Mouse (Mus musculus): ENCODE measurements around the gene Wipf3. TPM values are rescaled to one million over a fixed set of nuclear protein-coding genes. Genes with fewer than 3 reads are reported as not detected.

Wipf3 gene
- polyA plus RNA-seq, 1 experiment from 2014 or later: 4.5 TPM

DNA sequence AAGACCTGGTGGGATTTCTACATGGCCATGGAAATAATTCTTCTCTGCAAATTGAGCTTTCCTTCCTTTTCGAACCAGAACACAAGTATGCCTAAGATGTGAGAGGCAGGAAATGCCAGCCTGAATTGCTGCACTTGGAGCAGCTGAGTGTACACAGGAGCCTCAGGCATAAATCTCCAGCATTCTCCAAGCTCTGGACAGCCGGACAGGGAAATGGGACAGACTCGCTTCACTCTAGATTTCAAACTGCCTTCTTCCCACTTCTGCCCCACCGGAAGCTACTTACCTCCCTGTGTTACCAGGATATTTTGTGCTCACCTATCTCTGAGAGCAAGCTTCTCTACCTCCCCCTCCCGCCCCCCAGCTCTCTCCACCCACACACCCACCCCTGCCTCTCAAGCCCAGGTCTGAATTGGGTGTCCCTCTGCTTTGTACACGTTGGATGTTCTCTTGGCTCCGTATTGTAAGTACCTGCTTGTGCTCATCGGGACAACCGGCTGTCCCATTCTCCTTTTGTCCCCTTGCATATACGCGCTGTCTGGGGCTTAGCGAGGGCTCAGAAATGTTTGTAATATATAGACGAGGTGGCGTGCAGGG is 455 bp upstream of the Wipf3 start:
- Histone ChIP-seq H3K27ac (ENCODE audit: low read depth, low read length) (peak overlapping the region; percentile 76), H3K9me3 (ENCODE audit: control insufficient read depth) (no peaks in the 10 kb centered on the region), H3K27me3 (replicated peaks; ENCODE audit: control insufficient read depth, insufficient read depth, low read length) (no peaks in the 10 kb centered on the region), H3K4me3 (ENCODE audit: low read depth, low read length) (peak overlapping the region; percentile 64), H3K9ac (ENCODE audit: low read depth, low read length) (peak overlapping the region; percentile 48; the same call in 1 of the 2 replicates), H3K4me2 (replicated peaks; ENCODE audit: low read depth) (peak overlapping the region; percentile 92), H3K4me1 (replicated peaks; ENCODE audit: control insufficient read depth, insufficient read depth, low read length) (no peaks in the 10 kb centered on the region), H3K36me3 (ENCODE audit: control insufficient read depth, insufficient read depth) (no peaks in the 10 kb centered on the region)
- WGBS: 5% methylated on average over 14 of the region's 14 CpGs
- ATAC-seq: peak; percentile 12; the same call in 1 of the 2 replicates
- TF ChIP-seq CTCF (IDR thresholded peaks at IDR 0.05; ENCODE audit: low read depth): no peak

DNA sequence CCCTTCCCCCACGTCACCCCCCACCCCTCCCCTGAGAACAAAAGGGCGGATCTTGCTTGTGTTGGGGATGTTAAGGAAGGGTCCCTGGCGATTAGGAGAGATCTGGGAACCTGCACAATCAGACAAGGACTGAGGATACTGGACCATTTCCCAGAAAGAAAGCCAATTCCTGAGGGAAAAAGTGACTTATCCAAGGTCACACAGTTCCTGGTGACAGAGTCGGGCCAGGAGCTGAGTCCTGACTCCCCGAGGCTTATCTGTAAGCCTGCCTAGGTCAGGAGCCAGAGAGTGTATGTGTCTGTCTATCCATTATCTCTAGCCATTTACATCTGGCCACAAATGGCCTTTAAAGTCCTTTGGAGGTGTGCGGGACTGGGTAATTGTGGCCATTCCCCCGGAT is 818 bp downstream of the Wipf3 start:
- no peak for TF ChIP-seq CTCF (IDR thresholded peaks at IDR 0.05; ENCODE audit: low read depth)
- Histone ChIP-seq H3K9me3 (ENCODE audit: control insufficient read depth) (no peaks in the 10 kb centered on the region), H3K36me3 (ENCODE audit: control insufficient read depth, insufficient read depth) (no peaks in the 10 kb centered on the region), H3K4me1 (replicated peaks; ENCODE audit: control insufficient read depth, insufficient read depth, low read length) (no peaks in the 10 kb centered on the region), H3K27ac (ENCODE audit: low read depth, low read length) (peak overlapping the region; percentile 73), H3K4me3 (ENCODE audit: low read depth, low read length) (peak overlapping the region; percentile 64), H3K9ac (ENCODE audit: low read depth, low read length) (peak overlapping the region; percentile 61), H3K4me2 (replicated peaks; ENCODE audit: low read depth) (peak overlapping the region; percentile 92), H3K27me3 (replicated peaks; ENCODE audit: control insufficient read depth, insufficient read depth, low read length) (no peaks in the 10 kb centered on the region)
- 29% methylated on average over 7 of the region's 7 CpGs for WGBS
- ATAC-seq: no peak

DNA sequence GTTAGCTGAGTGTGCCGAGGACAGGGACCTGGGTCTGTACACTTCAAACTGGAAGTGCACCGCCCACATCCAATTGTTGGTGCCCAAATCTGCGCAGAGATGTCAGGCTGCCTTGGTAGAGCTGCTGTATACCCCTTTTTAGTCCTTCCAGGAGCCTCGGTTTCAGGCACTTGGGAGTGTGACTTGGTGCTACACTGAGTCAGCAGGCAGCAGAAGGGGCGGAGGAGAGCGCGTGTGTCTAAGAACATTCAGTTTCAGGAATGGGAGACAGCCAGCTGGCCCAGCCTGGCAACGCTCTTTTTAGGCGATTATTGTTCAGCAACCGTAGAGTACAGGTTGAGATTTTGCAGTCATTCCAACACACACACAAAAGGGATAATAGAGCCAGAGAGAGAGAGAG is 2.4 kb downstream of the Wipf3 start:
- Histone ChIP-seq H3K9me3 (ENCODE audit: control insufficient read depth) (no peaks in the 10 kb centered on the region), H3K36me3 (ENCODE audit: control insufficient read depth, insufficient read depth) (no peaks in the 10 kb centered on the region), H3K27me3 (replicated peaks; ENCODE audit: control insufficient read depth, insufficient read depth, low read length) (no peaks in the 10 kb centered on the region), H3K9ac (ENCODE audit: low read depth, low read length) (no peak overlapping the region), H3K4me2 (replicated peaks; ENCODE audit: low read depth) (no peak overlapping the region), H3K4me3 (ENCODE audit: low read depth, low read length) (no peak overlapping the region), H3K4me1 (replicated peaks; ENCODE audit: control insufficient read depth, insufficient read depth, low read length) (no peaks in the 10 kb centered on the region), H3K27ac (ENCODE audit: low read depth, low read length) (no peak overlapping the region)
- ATAC-seq: no peak
- 85% methylated on average over 10 of the region's 10 CpGs for WGBS
- TF ChIP-seq CTCF (IDR thresholded peaks at IDR 0.05; ENCODE audit: low read depth): no peak

DNA sequence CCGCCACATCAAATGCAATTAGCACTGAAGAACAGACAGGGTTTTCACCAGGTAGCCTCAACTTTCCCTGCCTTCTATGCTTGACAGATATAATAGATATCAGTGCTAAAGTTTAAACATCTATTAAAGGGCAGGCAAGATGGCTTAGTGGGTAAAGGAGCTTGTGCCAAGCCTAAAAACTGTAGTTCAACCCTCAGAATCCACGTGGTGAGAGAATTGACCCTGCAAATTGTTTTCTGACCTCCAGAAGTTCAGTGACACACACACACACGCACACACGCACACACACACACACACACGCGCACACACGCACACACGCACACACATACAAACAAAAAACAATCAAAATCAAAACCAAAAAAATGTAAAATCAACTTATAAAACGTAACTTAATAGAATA is 2.8 kb downstream of the Wipf3 start:
- H3K36me3 ChIP-seq (ENCODE audit: control insufficient read depth, insufficient read depth): no peaks in the 10 kb centered on the region
- no peaks in the 10 kb centered on the region for H3K27me3 ChIP-seq (replicated peaks; ENCODE audit: control insufficient read depth, insufficient read depth, low read length)
- no peak for TF ChIP-seq CTCF (IDR thresholded peaks at IDR 0.05; ENCODE audit: low read depth)
- 93% methylated on average over 9 of the region's 9 CpGs for WGBS
- no peak overlapping the region for H3K4me3 ChIP-seq (ENCODE audit: low read depth, low read length)
- no peaks in the 10 kb centered on the region for H3K9me3 ChIP-seq (ENCODE audit: control insufficient read depth)
- no peak overlapping the region for H3K9ac ChIP-seq (ENCODE audit: low read depth, low read length)
- H3K27ac ChIP-seq (ENCODE audit: low read depth, low read length): no peak overlapping the region
- no peak overlapping the region for H3K4me2 ChIP-seq (replicated peaks; ENCODE audit: low read depth)
- no peaks in the 10 kb centered on the region for H3K4me1 ChIP-seq (replicated peaks; ENCODE audit: control insufficient read depth, insufficient read depth, low read length)
- no peak for ATAC-seq

DNA sequence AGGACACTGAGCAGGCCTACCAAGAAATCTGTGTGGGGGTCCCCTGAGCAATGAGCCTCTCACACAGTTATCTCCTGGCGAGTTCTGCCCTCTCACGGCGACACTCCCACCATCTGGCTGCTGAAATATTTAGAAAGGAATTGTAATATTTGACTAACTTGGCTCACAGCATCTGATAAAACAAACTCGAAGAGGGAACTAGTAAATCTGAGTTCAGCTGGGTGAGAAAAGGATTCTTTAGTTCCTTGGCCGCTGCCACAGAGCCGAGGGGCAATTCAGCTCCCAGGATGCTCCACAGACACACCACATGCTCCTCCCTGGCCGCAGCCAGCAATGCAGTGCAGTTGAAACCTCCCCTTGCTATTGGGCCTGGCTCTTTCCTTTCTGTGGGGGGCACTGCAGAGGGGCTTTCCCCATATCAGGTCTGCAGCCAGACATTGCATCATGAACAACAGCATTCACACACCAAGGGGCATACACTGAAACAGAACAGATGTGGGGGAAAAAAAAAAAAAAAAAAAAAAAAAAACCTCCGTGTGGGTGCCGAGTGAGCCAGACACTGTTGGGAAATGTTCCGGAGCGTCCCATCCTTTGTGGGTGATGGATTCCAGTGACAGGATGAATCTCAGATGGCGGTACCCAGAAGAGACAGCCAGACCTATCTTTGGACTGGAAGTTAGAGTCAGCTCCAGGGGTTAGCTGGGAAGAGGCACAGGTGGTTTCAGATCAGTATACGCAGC is 3.6 kb downstream of the Wipf3 start:
- Histone ChIP-seq H3K27ac (ENCODE audit: low read depth, low read length) (no peak overlapping the region), H3K27me3 (replicated peaks; ENCODE audit: control insufficient read depth, insufficient read depth, low read length) (no peaks in the 10 kb centered on the region), H3K36me3 (ENCODE audit: control insufficient read depth, insufficient read depth) (no peaks in the 10 kb centered on the region), H3K9ac (ENCODE audit: low read depth, low read length) (no peak overlapping the region), H3K4me3 (ENCODE audit: low read depth, low read length) (no peak overlapping the region), H3K4me2 (replicated peaks; ENCODE audit: low read depth) (no peak overlapping the region), H3K9me3 (ENCODE audit: control insufficient read depth) (no peaks in the 10 kb centered on the region), H3K4me1 (replicated peaks; ENCODE audit: control insufficient read depth, insufficient read depth, low read length) (no peaks in the 10 kb centered on the region)
- 66% methylated on average over 13 of the region's 13 CpGs for WGBS
- no peak for ATAC-seq
- TF ChIP-seq CTCF (IDR thresholded peaks at IDR 0.05; ENCODE audit: low read depth): no peak

DNA sequence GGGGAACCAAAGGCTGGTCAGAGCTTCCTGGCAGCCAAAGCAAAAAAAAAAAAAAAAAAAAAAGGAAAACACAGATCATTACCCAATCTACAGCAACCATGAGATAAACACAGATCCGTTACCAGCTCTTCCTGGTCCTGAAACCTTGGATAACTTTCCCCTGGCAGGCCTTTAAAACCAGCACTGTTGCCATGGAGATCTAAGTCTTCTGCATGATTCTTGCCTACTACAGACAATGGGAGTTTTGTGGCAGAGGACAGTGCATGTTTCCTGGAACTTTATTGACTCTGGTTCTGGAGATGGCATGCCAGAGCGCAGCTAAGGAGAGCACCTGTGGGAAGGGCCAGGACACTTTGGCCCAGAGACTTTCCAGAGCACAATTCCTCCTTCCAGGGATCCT is 4.8 kb downstream of the Wipf3 start:
- Histone ChIP-seq H3K27me3 (replicated peaks; ENCODE audit: control insufficient read depth, insufficient read depth, low read length) (no peaks in the 10 kb centered on the region), H3K9ac (ENCODE audit: low read depth, low read length) (no peak overlapping the region), H3K36me3 (ENCODE audit: control insufficient read depth, insufficient read depth) (no peaks in the 10 kb centered on the region), H3K9me3 (ENCODE audit: control insufficient read depth) (no peaks in the 10 kb centered on the region), H3K4me2 (replicated peaks; ENCODE audit: low read depth) (no peak overlapping the region), H3K27ac (ENCODE audit: low read depth, low read length) (no peak overlapping the region), H3K4me3 (ENCODE audit: low read depth, low read length) (no peak overlapping the region), H3K4me1 (replicated peaks; ENCODE audit: control insufficient read depth, insufficient read depth, low read length) (no peaks in the 10 kb centered on the region)
- TF ChIP-seq CTCF (IDR thresholded peaks at IDR 0.05; ENCODE audit: low read depth): no peak
- ATAC-seq: no peak
- 33% methylated on average over 2 of the region's 2 CpGs for WGBS

All from intestine, postnatal 0 days (tissue).